25 mouse cellular contexts compared by ENCODE assay signal in the genomic region with DNA sequence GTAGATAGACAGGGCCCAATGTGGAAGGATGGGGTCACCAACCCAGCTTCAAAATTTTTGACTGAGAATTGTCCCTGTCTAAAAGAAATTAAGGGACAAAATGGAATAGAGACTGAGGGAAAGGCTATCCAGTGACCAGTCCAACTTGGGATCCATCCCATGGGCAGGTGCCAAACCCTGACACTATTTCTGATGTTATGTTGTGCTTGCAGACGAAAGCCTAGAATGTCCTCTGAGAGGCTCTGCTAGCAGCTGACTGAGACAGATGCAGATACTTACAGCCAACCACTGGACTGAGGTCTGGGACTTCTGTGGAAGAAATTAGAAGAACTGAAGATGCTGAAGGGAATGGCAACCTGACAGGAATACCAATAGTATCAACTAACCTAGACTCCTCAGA.
DNase-seq lines count a peak whose midpoint lies in the region; ATAC-seq lines count a peak whose summit lies in the region.
"Had no signal": no experiment of that assay in that cellular context is flagged by ENCODE, and none has a peak within 500 bp of the region (broad histone marks: within the 10 kb centered on the region; RNA-seq: fewer than 3 reads in every experiment).

No protein-coding gene starts in this region.

- H3K4me1 ChIP-seq in midbrain, embryonic 15.5 days = no peaks in the 10 kb centered on the region
- H3K4me1 ChIP-seq: heart, embryonic 15.5 days; hindbrain, embryonic 12.5 days; limb, embryonic 10.5 days; midbrain, embryonic 10.5 days; neural tube, embryonic 15.5 days had no signal

- no peaks in the 10 kb centered on the region for H3K27me3 ChIP-seq in midbrain, embryonic 15.5 days (replicated peaks)
- H3K27me3 ChIP-seq: CH12.LX; heart, embryonic 15.5 days; hindbrain, embryonic 12.5 days; neural tube, embryonic 15.5 days; Patski had no signal

- H3K27ac ChIP-seq in midbrain, embryonic 15.5 days = no peak overlapping the region
- H3K27ac ChIP-seq: heart, embryonic 15.5 days; hindbrain, embryonic 12.5 days; left cerebral cortex, adult 2 months; limb, embryonic 10.5 days; midbrain, embryonic 10.5 days; neural tube, embryonic 15.5 days had no signal

- no peak overlapping the region for H3K4me3 ChIP-seq in midbrain, embryonic 15.5 days
- H3K4me3 ChIP-seq: heart, embryonic 15.5 days; hindbrain, embryonic 12.5 days; left cerebral cortex, adult 2 months; limb, embryonic 10.5 days; midbrain, embryonic 10.5 days; neural tube, embryonic 15.5 days had no signal

- peak; percentile 11 for DNase-seq in kidney, postnatal 10 days
- DNase-seq in kidney, adult 11 months = no peak
- DNase-seq in gastrocnemius, postnatal 10 days = peak; percentile 73
- peak; percentile 26 to 37 for DNase-seq in heart, adult 9 months (ENCODE audit: low spot score in 2 of 2)
- DNase-seq in skeletal muscle tissue, adult 2 months (ENCODE audit: low read depth, low spot score) = peak; percentile 72
- no peak for DNase-seq in lung, adult 18-20 months
- DNase-seq: adrenal gland, adult 2 months; B cell, adult 2 months; cerebellum, adult 9-10 months; liver; thymus, adult 18-20 months; thymus, postnatal 36 days had no signal

- no peak for ATAC-seq in midbrain, embryonic 15.5 days (replicated peaks)
- ATAC-seq: forebrain, embryonic 16.5 days; intestine, postnatal 0 days; lung, postnatal 0 days; Patski had no signal

- no peak overlapping the region for H3K4me2 ChIP-seq in midbrain, embryonic 15.5 days
- H3K4me2 ChIP-seq: heart, embryonic 15.5 days; hindbrain, embryonic 12.5 days; neural tube, embryonic 15.5 days had no signal

- H3K9ac ChIP-seq in midbrain, embryonic 15.5 days = no peak overlapping the region
- H3K9ac ChIP-seq: heart, embryonic 15.5 days; hindbrain, embryonic 12.5 days; neural tube, embryonic 15.5 days had no signal

- WGBS in midbrain, embryonic 15.5 days = 83% methylated on average over 1 of the region's 1 CpGs

- H3K9me3 ChIP-seq in midbrain, embryonic 15.5 days = no peaks in the 10 kb centered on the region
- H3K9me3 ChIP-seq: heart, embryonic 15.5 days; hindbrain, embryonic 12.5 days; limb, embryonic 10.5 days; midbrain, embryonic 10.5 days; neural tube, embryonic 15.5 days had no signal

- H3K36me3 ChIP-seq in midbrain, embryonic 15.5 days (replicated peaks) = no peaks in the 10 kb centered on the region
- H3K36me3 ChIP-seq: G1E; heart, embryonic 15.5 days; hindbrain, embryonic 12.5 days; limb, embryonic 10.5 days; midbrain, embryonic 10.5 days; neural tube, embryonic 15.5 days had no signal

Comparison
In these comparisons a context has a peak if more than half of its experiments do, and no peak if none do; other contexts are left out.
1. DNase-seq: peak in kidney, postnatal 10 days (single experiment), gastrocnemius, postnatal 10 days (single experiment), heart, adult 9 months (2 of 2) and skeletal muscle tissue, adult 2 months (single experiment); none in kidney, adult 11 months (single experiment) and lung, adult 18-20 months (0 of 2).